Mouse (Mus musculus): ENCODE measurements around the gene Gal3st2c.
"Not testable (repeated sequence)": the region's sequence is repeated elsewhere in the genome, so short reads cannot be mapped to it uniquely, and the experiment has no call there.

DNA sequence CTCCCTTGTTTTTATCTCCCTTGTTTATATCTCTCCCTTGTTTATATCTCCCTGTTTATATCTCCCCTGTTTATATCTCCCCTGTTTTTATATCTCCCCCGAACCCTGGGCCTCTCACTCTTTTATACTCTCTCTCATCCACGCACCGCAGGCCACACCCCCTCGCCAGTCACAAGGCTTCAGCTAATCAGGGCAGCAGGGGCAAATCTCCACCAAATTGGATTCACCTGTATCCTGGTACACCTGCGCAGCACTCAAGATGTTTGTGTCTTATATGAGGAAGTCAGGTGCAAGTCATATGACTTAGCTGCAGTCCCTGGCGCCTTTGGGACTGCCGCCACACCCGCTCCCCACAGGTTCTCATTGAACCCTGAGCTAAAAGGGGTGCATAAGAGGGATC is at the start of gene Gal3st2c:
- TF ChIP-seq POLR2AphosphoS2 (IDR thresholded peaks at IDR 0.05; ENCODE audit: low read depth, low read length); JUND (conservative IDR thresholded peaks at IDR 0.05; ENCODE audit: low read depth, low read length); MAX (IDR thresholded peaks at IDR 0.05; ENCODE audit: low read length); POLR2A (IDR thresholded peaks at IDR 0.05; ENCODE audit: low read depth, low read length); CTCF (conservative IDR thresholded peaks at IDR 0.05 in 1 of 2, IDR thresholded peaks at IDR 0.05 in 1 of 2; ENCODE audit: low read depth in 2 of 2, low read length in 2 of 2); MAFK (IDR thresholded peaks at IDR 0.05; ENCODE audit: insufficient replicate concordance, low read length); MEF2A (IDR thresholded peaks at IDR 0.05; ENCODE audit: borderline replicate concordance, low read depth, low read length); E2F4 (IDR thresholded peaks at IDR 0.05; ENCODE audit: insufficient replicate concordance, low read depth, low read length): not testable (repeated sequence)

All from CH12.LX (cell line).